Mouse (Mus musculus): ENCODE data around the gene Rbms3. TPM values are rescaled to one million over a fixed set of nuclear protein-coding genes. Genes with fewer than 3 reads are reported as not detected.

Rbms3 gene
- polyA plus RNA-seq, 1 experiment from 2014 or later, result 80.5 TPM

GRCm38 (mm10) chr9:116592486-116592885, 1037.2 kb downstream of the Rbms3 start:
- no peaks in the 10 kb centered on the region for H3K9me3 ChIP-seq
- ATAC-seq (ENCODE audit: low FRiP score, low read depth), result no peak

GRCm38 (mm10) chr9:116591071-116591470, 1038.6 kb downstream of the Rbms3 start:
- Histone ChIP-seq H3K4me3 (no peak overlapping the region), H3K27ac (replicated peaks) (no peak overlapping the region), H3K9me3 (no peaks in the 10 kb centered on the region), H3K4me2 (no peak overlapping the region), H3K4me1 (replicated peaks) (no peaks in the 10 kb centered on the region), H3K9ac (no peak overlapping the region), H3K36me3 (no peaks in the 10 kb centered on the region), H3K27me3 (no peaks in the 10 kb centered on the region)
- WGBS, result 77% methylated on average over 9 of the region's 9 CpGs
- ATAC-seq (ENCODE audit: low FRiP score, low read depth), result no peak

More at GRCm38 (mm10) chr9:116592486-116592885, 1037.2 kb downstream of the Rbms3 start:
- no peak overlapping the region for H3K4me2 ChIP-seq
- WGBS, result 90% methylated on average over 4 of the region's 4 CpGs
- H3K9ac ChIP-seq, result no peak overlapping the region
- no peaks in the 10 kb centered on the region for H3K27me3 ChIP-seq
- H3K4me1 ChIP-seq (replicated peaks), result no peaks in the 10 kb centered on the region
- H3K4me3 ChIP-seq, result no peak overlapping the region
- H3K27ac ChIP-seq (replicated peaks), result no peak overlapping the region
- H3K36me3 ChIP-seq, result no peaks in the 10 kb centered on the region

GRCm38 (mm10) chr9:116569680-116570079, 1060.0 kb downstream of the Rbms3 start:
- Histone ChIP-seq H3K4me3 (no peak overlapping the region), H3K36me3 (no peaks in the 10 kb centered on the region), H3K27me3 (no peaks in the 10 kb centered on the region), H3K4me2 (no peak overlapping the region), H3K9me3 (no peaks in the 10 kb centered on the region), H3K27ac (replicated peaks) (no peak overlapping the region), H3K9ac (no peak overlapping the region), H3K4me1 (replicated peaks) (no peaks in the 10 kb centered on the region)
- no peak for ATAC-seq (ENCODE audit: low FRiP score, low read depth)
- 95% methylated on average over 2 of the region's 2 CpGs for WGBS

GRCm38 (mm10) chr9:116566711-116567110, 1063.0 kb downstream of the Rbms3 start:
- Histone ChIP-seq H3K27me3 (no peaks in the 10 kb centered on the region), H3K9ac (no peak overlapping the region), H3K4me3 (no peak overlapping the region), H3K9me3 (no peaks in the 10 kb centered on the region), H3K36me3 (no peaks in the 10 kb centered on the region), H3K4me1 (replicated peaks) (no peaks in the 10 kb centered on the region), H3K27ac (replicated peaks) (no peak overlapping the region), H3K4me2 (no peak overlapping the region)
- no peak for ATAC-seq (ENCODE audit: low FRiP score, low read depth)
- 89% methylated on average over 7 of the region's 7 CpGs for WGBS

GRCm38 (mm10) chr9:116557781-116558180, 1071.9 kb downstream of the Rbms3 start:
- ATAC-seq (ENCODE audit: low FRiP score, low read depth), result no peak
- H3K36me3 ChIP-seq, result no peaks in the 10 kb centered on the region
- H3K27ac ChIP-seq (replicated peaks), result no peak overlapping the region
- 92% methylated on average over 5 of the region's 5 CpGs for WGBS
- H3K4me3 ChIP-seq, result no peak overlapping the region
- no peak overlapping the region for H3K4me2 ChIP-seq
- H3K9ac ChIP-seq, result no peak overlapping the region
- no peaks in the 10 kb centered on the region for H3K9me3 ChIP-seq
- no peaks in the 10 kb centered on the region for H3K27me3 ChIP-seq
- peaks cover 10% of the 10 kb centered on the region for H3K4me1 ChIP-seq (replicated peaks)

GRCm38 (mm10) chr9:116556641-116557040, 1073.1 kb downstream of the Rbms3 start:
- ATAC-seq (ENCODE audit: low FRiP score, low read depth), result 0 out of 2 replicates have a peak, but pooled peaks have one; percentile 30
- Histone ChIP-seq H3K27ac (replicated peaks) (no peak overlapping the region), H3K9ac (no peak overlapping the region; the same call in 1 of the 2 replicates)

GRCm38 (mm10) chr9:116553181-116553580, 1076.5 kb downstream of the Rbms3 start:
- WGBS, result 88% methylated on average over 3 of the region's 3 CpGs
- H3K27me3 ChIP-seq, result no peaks in the 10 kb centered on the region
- no peak overlapping the region for H3K27ac ChIP-seq (replicated peaks)
- no peak overlapping the region for H3K4me3 ChIP-seq
- H3K4me2 ChIP-seq, result no peak overlapping the region
- H3K4me1 ChIP-seq (replicated peaks), result peaks cover 10% of the 10 kb centered on the region
- ATAC-seq (ENCODE audit: low FRiP score, low read depth), result no peak
- H3K36me3 ChIP-seq, result no peaks in the 10 kb centered on the region
- H3K9me3 ChIP-seq, result no peaks in the 10 kb centered on the region
- no peak overlapping the region for H3K9ac ChIP-seq

More at GRCm38 (mm10) chr9:116556641-116557040, 1073.1 kb downstream of the Rbms3 start:
- no peaks in the 10 kb centered on the region for H3K9me3 ChIP-seq
- no peaks in the 10 kb centered on the region for H3K27me3 ChIP-seq
- H3K4me3 ChIP-seq, result no peak overlapping the region
- no peaks in the 10 kb centered on the region for H3K36me3 ChIP-seq
- peaks cover 10% of the 10 kb centered on the region for H3K4me1 ChIP-seq (replicated peaks)
- H3K4me2 ChIP-seq, result 0 out of 2 replicates have a peak overlapping the region, but pooled peaks have one; percentile 9
- WGBS, result 23% methylated on average over 8 of the region's 8 CpGs

- Histone ChIP-seq H3K9ac (no peak overlapping the region), H3K36me3 (no peaks in the 10 kb centered on the region), H3K4me1 (replicated peaks) (no peaks in the 10 kb centered on the region), H3K9me3 (no peaks in the 10 kb centered on the region), H3K4me2 (no peak overlapping the region), H3K27ac (replicated peaks) (no peak overlapping the region), H3K27me3 (no peaks in the 10 kb centered on the region), H3K4me3 (no peak overlapping the region)
- no peak for ATAC-seq (ENCODE audit: low FRiP score, low read depth)
- 92% methylated on average over 4 of the region's 4 CpGs for WGBS
Observed at GRCm38 (mm10) chr9:116546156-116546555, 1083.6 kb downstream of the Rbms3 start.

- Histone ChIP-seq H3K4me2 (no peak overlapping the region), H3K27me3 (no peaks in the 10 kb centered on the region), H3K4me1 (replicated peaks) (no peaks in the 10 kb centered on the region), H3K9me3 (no peaks in the 10 kb centered on the region), H3K9ac (no peak overlapping the region), H3K36me3 (no peaks in the 10 kb centered on the region), H3K4me3 (no peak overlapping the region), H3K27ac (replicated peaks) (no peak overlapping the region)
- ATAC-seq (ENCODE audit: low FRiP score, low read depth), result no peak
- 84% methylated on average over 4 of the region's 4 CpGs for WGBS
Observed at GRCm38 (mm10) chr9:116542793-116543192, 1086.9 kb downstream of the Rbms3 start.

- ATAC-seq (ENCODE audit: low FRiP score, low read depth), result no peak
- H3K4me3 ChIP-seq, result no peak overlapping the region
- no peaks in the 10 kb centered on the region for H3K4me1 ChIP-seq (replicated peaks)
- no peak overlapping the region for H3K9ac ChIP-seq
- H3K9me3 ChIP-seq, result no peaks in the 10 kb centered on the region
- H3K36me3 ChIP-seq, result no peaks in the 10 kb centered on the region
- 86% methylated on average over 7 of the region's 7 CpGs for WGBS
- no peak overlapping the region for H3K27ac ChIP-seq (replicated peaks)
- H3K27me3 ChIP-seq, result no peaks in the 10 kb centered on the region
- no peak overlapping the region for H3K4me2 ChIP-seq
Observed at GRCm38 (mm10) chr9:116541976-116542375, 1087.7 kb downstream of the Rbms3 start.

- WGBS, result 63% methylated on average over 3 of the region's 3 CpGs
Observed at GRCm38 (mm10) chr9:116535709-116536108, 1094.0 kb downstream of the Rbms3 start.

GRCm38 (mm10) chr9:116533381-116533780, 1096.3 kb downstream of the Rbms3 start:
- no peak overlapping the region for H3K4me2 ChIP-seq
- H3K4me1 ChIP-seq (replicated peaks), result no peaks in the 10 kb centered on the region
- H3K9ac ChIP-seq, result no peak overlapping the region
- H3K4me3 ChIP-seq, result no peak overlapping the region
- H3K9me3 ChIP-seq, result peaks cover 4% of the 10 kb centered on the region; the same call in 1 of the 2 replicates
- 82% methylated on average over 5 of the region's 5 CpGs for WGBS
- H3K27ac ChIP-seq (replicated peaks), result no peak overlapping the region
- no peak for ATAC-seq (ENCODE audit: low FRiP score, low read depth)
- no peaks in the 10 kb centered on the region for H3K27me3 ChIP-seq
- H3K36me3 ChIP-seq, result no peaks in the 10 kb centered on the region

More at GRCm38 (mm10) chr9:116535709-116536108, 1094.0 kb downstream of the Rbms3 start:
- H3K4me1 ChIP-seq (replicated peaks), result no peaks in the 10 kb centered on the region
- H3K9ac ChIP-seq, result no peak overlapping the region
- H3K4me2 ChIP-seq, result no peak overlapping the region
- H3K9me3 ChIP-seq, result peaks cover 4% of the 10 kb centered on the region; the same call in 1 of the 2 replicates
- H3K4me3 ChIP-seq, result no peak overlapping the region
- ATAC-seq (ENCODE audit: low FRiP score, low read depth), result no peak
- H3K27me3 ChIP-seq, result no peaks in the 10 kb centered on the region
- H3K27ac ChIP-seq (replicated peaks), result no peak overlapping the region
- H3K36me3 ChIP-seq, result no peaks in the 10 kb centered on the region

GRCm38 (mm10) chr9:116531121-116531520, 1098.6 kb downstream of the Rbms3 start:
- no peak overlapping the region for H3K4me3 ChIP-seq
- peaks cover 4% of the 10 kb centered on the region; the same call in 1 of the 2 replicates for H3K9me3 ChIP-seq
- no peaks in the 10 kb centered on the region for H3K36me3 ChIP-seq
- no peak overlapping the region for H3K27ac ChIP-seq (replicated peaks)
- no peaks in the 10 kb centered on the region for H3K4me1 ChIP-seq (replicated peaks)
- no peak overlapping the region for H3K9ac ChIP-seq
- 93% methylated on average over 4 of the region's 4 CpGs for WGBS
- no peak for ATAC-seq (ENCODE audit: low FRiP score, low read depth)
- H3K4me2 ChIP-seq, result no peak overlapping the region
- no peaks in the 10 kb centered on the region for H3K27me3 ChIP-seq
